Mouse (Mus musculus): ENCODE data around the gene Zfyve27.

DNA sequence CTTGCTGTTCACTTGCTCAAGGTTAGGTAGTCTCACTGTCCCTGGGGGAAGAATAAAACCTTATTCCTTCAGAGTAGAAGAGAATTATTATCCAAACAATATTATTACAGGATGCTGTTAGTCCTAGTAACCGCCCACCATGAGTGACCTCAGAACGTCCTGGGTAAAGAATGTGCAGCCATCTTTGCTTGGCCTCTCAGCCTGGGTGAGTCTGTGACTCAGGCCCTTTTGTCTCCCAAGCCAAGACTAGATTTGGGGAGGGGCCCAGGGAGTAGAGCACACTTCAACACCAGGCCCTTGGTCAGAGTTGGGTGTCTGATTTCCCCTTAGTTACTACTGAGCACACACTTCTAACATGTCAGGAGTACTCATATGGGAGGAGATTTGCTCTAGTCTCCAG lies 50.9 kb downstream of the Zfyve27 start:
- TF ChIP-seq MEF2A (IDR thresholded peaks at IDR 0.05; ENCODE audit: extremely low read depth, insufficient replicate concordance, low read depth, low read length, poor library complexity, severe bottlenecking), result no peak
- TF ChIP-seq HCFC1 (IDR thresholded peaks at IDR 0.05; ENCODE audit: low read depth, low read length), result no peak
- TF ChIP-seq TAL1 (IDR thresholded peaks at IDR 0.05; ENCODE audit: low read length), result no peak
- no peak for TF ChIP-seq MAX (IDR thresholded peaks at IDR 0.05; ENCODE audit: low read length)
- TF ChIP-seq RAD21 (IDR thresholded peaks at IDR 0.05; ENCODE audit: low read depth, low read length), result no peak

Measured in MEL (cell line).